Mouse (Mus musculus) limb, embryonic 12.5 days (tissue): Measurements from ENCODE around the gene Dach1. TPM values are rescaled to one million over a fixed set of nuclear protein-coding genes. Genes with fewer than 3 reads are reported as not detected.

Experiments used
- ATAC-seq: fragments of 200-750 bp; cut with Nextera tagmentation; 2 replicates; pipeline ENCODE4 v1.8.0; 2017; ENCODE audit warnings: low read depth, moderate TSS enrichment; ENCODE audit not compliant: insufficient number of reproducible peaks, insufficient read depth, low FRiP score, low TSS enrichment
- H3K27ac ChIP-seq: fragments of 300-500 bp; sonication (generic); 2 replicates; pipeline ENCODE4 v1.5.1; 2016; ENCODE audit warnings: mild to moderate bottlenecking, moderate library complexity
- H3K27me3 ChIP-seq: fragments of 300-500 bp; sonication (generic); 2 replicates; pipeline ENCODE4 v1.6.1; 2016; ENCODE audit warnings: mild to moderate bottlenecking, moderate library complexity
- H3K36me3 ChIP-seq: fragments of 300-500 bp; sonication (generic); 2 replicates; pipeline ENCODE4 v1.6.1; 2016; ENCODE audit warnings: mild to moderate bottlenecking, moderate library complexity
- H3K4me1 ChIP-seq: fragments of 300-500 bp; sonication (generic); replicated peaks from 2 replicates; pipeline ENCODE4 v1.6.1; 2016
- H3K4me2 ChIP-seq: fragments of 300-500 bp; sonication (generic); 2 replicates; pipeline ENCODE4 v1.6.1; 2016; ENCODE audit warnings: mild to moderate bottlenecking, moderate library complexity
- H3K4me3 ChIP-seq: fragments of 300-500 bp; sonication (generic); replicated peaks from 2 replicates; pipeline ENCODE4 v1.5.1; 2016; ENCODE audit warnings: mild to moderate bottlenecking
- H3K9ac ChIP-seq: fragments of 300-500 bp; sonication (generic); replicated peaks from 2 replicates; pipeline ENCODE4 v1.6.1; 2016; ENCODE audit warnings: mild to moderate bottlenecking, moderate library complexity
- H3K9me3 ChIP-seq: fragments of 300-500 bp; sonication (generic); 2 replicates; pipeline ENCODE4 v1.6.1; 2016; ENCODE audit warnings: mild to moderate bottlenecking, moderate library complexity
- WGBS: fragments of 180-500 bp; shearing (Covaris S2); methylation state at CpG from one replicate; pipeline ENCODE4 v1.1.7; 2016; 5-methylcytosine and 5-hydroxymethylcytosine counted together
- polyA plus RNA-seq: library from polyadenylated mRNA; unstranded; fragments of >200 nt; fragmentation: Nextera tagmentation; extraction: Ambion mirVana; gene quantifications from 2 replicates; pipeline ENCODE4 v1.2.1, GENCODE M21; 2016

Gene Dach1
- polyA plus RNA-seq, 1 experiment from 2014 or later = 23.9 TPM

- no peak overlapping the region for H3K9ac ChIP-seq
- H3K4me1 ChIP-seq = peaks cover 27% of the 10 kb centered on the region
- H3K4me2 ChIP-seq = no peak overlapping the region; the same call in 1 of the 2 replicates
- no peak for ATAC-seq
- H3K9me3 ChIP-seq = no peaks in the 10 kb centered on the region
- WGBS = 46% methylated on average over 11 of the region's 11 CpGs
- no peaks in the 10 kb centered on the region for H3K36me3 ChIP-seq
- H3K27me3 ChIP-seq = no peaks in the 10 kb centered on the region
- H3K4me3 ChIP-seq = no peak overlapping the region
- H3K27ac ChIP-seq = no peak overlapping the region
Measured at GRCm38 (mm10) chr14:98072647-98073420, 96.7 kb downstream of the Dach1 start.

DNA sequence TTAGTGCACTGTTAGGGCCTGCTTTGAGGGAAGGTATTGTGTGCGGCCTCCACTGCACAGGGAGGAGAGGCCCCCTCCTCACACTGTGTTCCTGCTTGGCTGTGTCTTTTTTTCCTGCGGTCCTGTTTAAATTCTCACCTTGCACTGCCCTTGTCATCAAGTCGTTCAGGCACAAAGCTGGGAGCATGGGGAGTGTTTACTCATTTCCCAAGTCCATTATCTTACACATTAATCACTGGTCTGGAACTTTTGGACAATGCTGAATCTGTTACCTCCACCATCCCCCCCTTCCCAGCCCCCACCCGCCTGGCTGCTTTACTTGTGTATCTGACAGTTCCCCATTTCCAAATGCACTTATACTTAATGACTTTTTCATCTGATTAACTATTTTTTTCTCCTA is 97.7 kb downstream of the Dach1 start:
- Histone ChIP-seq H3K4me3 (no peak overlapping the region), H3K9ac (no peak overlapping the region), H3K4me2 (no peak overlapping the region), H3K9me3 (no peaks in the 10 kb centered on the region), H3K36me3 (no peaks in the 10 kb centered on the region), H3K27me3 (no peaks in the 10 kb centered on the region), H3K4me1 (peaks cover 33% of the 10 kb centered on the region), H3K27ac (no peak overlapping the region)
- ATAC-seq = no peak
- 5% methylated on average over 4 of the region's 4 CpGs for WGBS

- Histone ChIP-seq H3K27ac (no peak overlapping the region), H3K4me1 (peaks cover 17% of the 10 kb centered on the region), H3K9me3 (no peaks in the 10 kb centered on the region), H3K4me3 (no peak overlapping the region), H3K27me3 (no peaks in the 10 kb centered on the region), H3K4me2 (no peak overlapping the region), H3K36me3 (no peaks in the 10 kb centered on the region), H3K9ac (no peak overlapping the region)
- ATAC-seq = no peak
- WGBS = 75% methylated on average over 4 of the region's 4 CpGs
Measured at GRCm38 (mm10) chr14:98067273-98067905, 102.2 kb downstream of the Dach1 start.

DNA sequence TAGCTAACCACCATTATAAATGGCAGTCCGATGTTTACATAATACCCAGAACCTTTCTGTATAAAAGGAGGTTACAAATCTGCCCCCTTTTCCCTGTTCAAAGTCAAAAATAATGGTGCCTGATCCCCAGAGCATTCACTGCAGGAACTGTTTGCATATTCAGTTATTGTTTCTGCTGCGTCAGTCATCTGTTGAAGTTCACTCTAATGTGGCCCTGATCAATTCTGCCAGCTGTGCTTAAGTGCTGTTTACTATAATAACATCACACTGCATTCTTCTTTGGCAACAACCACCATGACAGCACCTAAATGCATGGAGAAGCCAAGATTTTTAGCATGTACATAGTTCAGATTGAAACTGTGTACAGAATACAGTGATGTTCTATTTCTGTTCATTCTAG is 105.4 kb downstream of the Dach1 start:
- WGBS = 81% methylated on average over 2 of the region's 2 CpGs
- Histone ChIP-seq H3K9ac (no peak overlapping the region), H3K4me2 (no peak overlapping the region), H3K27me3 (no peaks in the 10 kb centered on the region), H3K9me3 (no peaks in the 10 kb centered on the region), H3K27ac (no peak overlapping the region), H3K4me1 (peaks cover 6% of the 10 kb centered on the region; the same call in 1 of the 2 replicates), H3K36me3 (no peaks in the 10 kb centered on the region), H3K4me3 (no peak overlapping the region)
- no peak for ATAC-seq

- no peak for ATAC-seq
- 64% methylated on average over 2 of the region's 2 CpGs for WGBS
- Histone ChIP-seq H3K4me2 (no peak overlapping the region), H3K27ac (no peak overlapping the region), H3K27me3 (no peaks in the 10 kb centered on the region), H3K4me1 (no peaks in the 10 kb centered on the region), H3K4me3 (no peak overlapping the region), H3K9me3 (no peaks in the 10 kb centered on the region), H3K36me3 (no peaks in the 10 kb centered on the region), H3K9ac (no peak overlapping the region)
Measured at GRCm38 (mm10) chr14:98049329-98049728, 120.2 kb downstream of the Dach1 start.

DNA sequence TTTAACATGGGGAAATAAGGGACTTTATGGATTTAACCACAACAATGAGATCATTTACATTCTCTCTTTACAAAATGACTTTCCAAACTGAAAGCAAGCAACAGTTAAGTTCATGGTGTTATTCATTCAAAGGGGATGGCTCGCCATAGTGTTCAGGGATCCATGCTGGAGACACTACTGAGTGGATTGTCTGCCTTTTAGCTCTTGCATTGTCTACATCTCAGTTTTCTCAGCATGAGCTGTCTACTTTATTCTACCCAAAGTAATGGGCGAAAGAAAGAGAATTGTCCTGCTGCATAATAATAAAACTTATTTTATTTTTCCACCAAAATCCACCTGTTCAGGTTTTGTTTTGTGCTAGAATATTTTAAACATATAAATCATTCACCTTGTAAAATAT is 121.2 kb downstream of the Dach1 start:
- H3K27ac ChIP-seq = no peak overlapping the region
- H3K36me3 ChIP-seq = no peaks in the 10 kb centered on the region
- no peaks in the 10 kb centered on the region for H3K4me1 ChIP-seq
- ATAC-seq = no peak
- H3K9ac ChIP-seq = no peak overlapping the region
- H3K4me3 ChIP-seq = no peak overlapping the region
- H3K4me2 ChIP-seq = no peak overlapping the region
- no peaks in the 10 kb centered on the region for H3K9me3 ChIP-seq
- H3K27me3 ChIP-seq = no peaks in the 10 kb centered on the region
- WGBS = 89% methylated on average over 2 of the region's 2 CpGs

DNA sequence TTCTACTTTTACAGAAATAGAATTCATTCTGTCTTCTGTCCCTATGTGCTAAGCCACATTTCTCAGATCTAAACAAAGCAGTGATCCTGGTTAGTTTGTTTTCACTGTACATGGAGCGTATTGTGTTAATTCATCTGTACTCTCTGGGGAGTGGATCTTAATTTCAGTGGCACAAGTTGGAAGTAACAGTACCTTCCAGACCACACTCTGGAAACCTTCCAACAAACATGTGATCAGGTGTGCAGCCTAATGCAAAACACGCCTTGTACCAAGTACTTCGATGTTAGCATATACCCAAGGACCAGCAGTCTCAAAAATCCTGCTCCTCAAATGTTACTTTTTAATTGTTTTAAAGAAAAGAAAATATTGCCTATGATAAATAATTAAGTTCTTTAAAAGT is 121.9 kb downstream of the Dach1 start:
- H3K9me3 ChIP-seq = no peaks in the 10 kb centered on the region
- 70% methylated on average over 3 of the region's 3 CpGs for WGBS
- no peak overlapping the region for H3K4me3 ChIP-seq
- no peaks in the 10 kb centered on the region for H3K27me3 ChIP-seq
- no peak overlapping the region for H3K4me2 ChIP-seq
- no peaks in the 10 kb centered on the region for H3K36me3 ChIP-seq
- H3K27ac ChIP-seq = no peak overlapping the region
- ATAC-seq = no peak
- H3K4me1 ChIP-seq = no peaks in the 10 kb centered on the region
- H3K9ac ChIP-seq = no peak overlapping the region

- no peak overlapping the region for H3K27ac ChIP-seq
- no peaks in the 10 kb centered on the region for H3K36me3 ChIP-seq
- H3K4me3 ChIP-seq = no peak overlapping the region
- H3K9ac ChIP-seq = no peak overlapping the region
- no peaks in the 10 kb centered on the region for H3K9me3 ChIP-seq
- no peak overlapping the region for H3K4me2 ChIP-seq
- no peaks in the 10 kb centered on the region for H3K4me1 ChIP-seq
- H3K27me3 ChIP-seq = no peaks in the 10 kb centered on the region
- ATAC-seq = no peak
Measured at GRCm38 (mm10) chr14:98046960-98047359, 122.6 kb downstream of the Dach1 start.

- no peaks in the 10 kb centered on the region for H3K27me3 ChIP-seq
- no peak overlapping the region for H3K27ac ChIP-seq
- H3K9ac ChIP-seq = no peak overlapping the region
- H3K9me3 ChIP-seq = no peaks in the 10 kb centered on the region
- H3K4me3 ChIP-seq = no peak overlapping the region
- 29% methylated on average over 1 of the region's 1 CpGs for WGBS
- no peaks in the 10 kb centered on the region for H3K36me3 ChIP-seq
- peaks cover 6% of the 10 kb centered on the region for H3K4me1 ChIP-seq
- H3K4me2 ChIP-seq = no peak overlapping the region
- no peak for ATAC-seq
Measured at GRCm38 (mm10) chr14:98038524-98038923, 131.0 kb downstream of the Dach1 start.

- no peaks in the 10 kb centered on the region for H3K9me3 ChIP-seq
- no peak overlapping the region for H3K4me3 ChIP-seq
- no peak for ATAC-seq
- no peak overlapping the region for H3K27ac ChIP-seq
- no peaks in the 10 kb centered on the region for H3K27me3 ChIP-seq
- peaks cover 6% of the 10 kb centered on the region for H3K4me1 ChIP-seq
- no peak overlapping the region for H3K9ac ChIP-seq
- H3K4me2 ChIP-seq = no peak overlapping the region
- H3K36me3 ChIP-seq = no peaks in the 10 kb centered on the region
- 17% methylated on average over 3 of the region's 3 CpGs for WGBS
Measured at GRCm38 (mm10) chr14:98037175-98037574, 132.4 kb downstream of the Dach1 start.

- Histone ChIP-seq H3K4me1 (peaks cover 6% of the 10 kb centered on the region), H3K27ac (no peak overlapping the region), H3K36me3 (no peaks in the 10 kb centered on the region), H3K9me3 (no peaks in the 10 kb centered on the region), H3K27me3 (no peaks in the 10 kb centered on the region), H3K4me2 (no peak overlapping the region), H3K4me3 (no peak overlapping the region), H3K9ac (no peak overlapping the region)
- no peak for ATAC-seq
- 3% methylated on average over 1 of the region's 1 CpGs for WGBS
Measured at GRCm38 (mm10) chr14:98035261-98035660, 134.3 kb downstream of the Dach1 start.

- Histone ChIP-seq H3K4me3 (no peak overlapping the region), H3K27me3 (no peaks in the 10 kb centered on the region), H3K36me3 (no peaks in the 10 kb centered on the region), H3K9me3 (no peaks in the 10 kb centered on the region), H3K4me1 (peaks cover 3% of the 10 kb centered on the region; the same call in 1 of the 2 replicates), H3K27ac (no peak overlapping the region), H3K9ac (no peak overlapping the region), H3K4me2 (no peak overlapping the region)
- no peak for ATAC-seq
- WGBS = 52% methylated on average over 4 of the region's 4 CpGs
Measured at GRCm38 (mm10) chr14:98023540-98023939, 146.0 kb downstream of the Dach1 start.
